Mouse (Mus musculus): ENCODE results near the gene Atp2c2. TPM values are rescaled to one million over a fixed set of nuclear protein-coding genes. Genes with fewer than 3 reads are reported as not detected.

Atp2c2 gene
- total and polyA plus RNA-seq, 3 experiments, result 0.27 to 0.58 TPM; not detected in 1

DNA sequence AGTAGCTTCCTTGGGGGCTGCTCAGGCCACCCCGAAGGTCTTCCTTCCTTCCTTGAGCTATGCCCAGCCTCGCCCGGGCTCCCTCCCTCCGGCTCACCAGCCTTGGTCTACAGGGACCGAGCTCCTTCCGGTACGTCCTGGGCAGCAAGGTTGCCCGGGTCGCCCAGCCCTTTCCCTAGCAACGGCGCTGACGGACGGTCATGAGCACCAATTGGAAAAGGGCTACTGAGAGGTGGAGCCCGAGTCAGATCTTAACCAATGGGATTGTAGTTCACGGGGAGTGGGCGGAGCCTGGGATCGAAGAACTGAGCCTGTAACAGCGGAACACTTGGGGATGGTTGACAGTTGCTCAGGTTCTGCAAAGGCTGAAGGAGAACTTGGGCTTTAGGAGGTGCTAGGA, 78.5 kb downstream of the Atp2c2 start, which contains the start of gene Tldc1:
TSS of gene Tldc1 (minus strand) at position 154 of the 400 bp plus-strand sequence.
- H3K27me3 ChIP-seq (ENCODE audit: control insufficient read depth in 1 of 2, insufficient read depth in 2 of 2, low read length in 2 of 2), result no peaks in the 10 kb centered on the region
- peak within 1 kb of the TSS; percentile 82 for H3K9ac ChIP-seq (ENCODE audit: control insufficient read depth, low read depth, low read length, poor library complexity, severe bottlenecking)
- H3K27ac ChIP-seq (ENCODE audit: control insufficient read depth, low read depth, low read length), result peak within 1 kb of the TSS; percentile 48
- peak within 1 kb of the TSS; percentile 77 to 93 for H3K4me3 ChIP-seq (ENCODE audit: control insufficient read depth in 1 of 2, insufficient read depth in 1 of 2, low read depth in 2 of 2, low read length in 2 of 2)
- H3K36me3 ChIP-seq (ENCODE audit: control insufficient read depth in 1 of 2, insufficient read depth in 2 of 2, low read length in 2 of 2), result peaks cover 0 to 8% of the 10 kb centered on the region in 2 experiments; a peak in 2 of 4 replicates
- peak; percentile 99 for DNase-seq (ENCODE audit: low read depth, low spot score)
- H3K79me2 ChIP-seq (ENCODE audit: control insufficient read depth, insufficient read depth, low read length, poor library complexity), result peaks cover 4% of the 10 kb centered on the region; the same call in 1 of the 2 replicates
- peaks cover 4 to 13% of the 10 kb centered on the region in 2 experiments for H3K4me1 ChIP-seq (ENCODE audit: control insufficient read depth in 1 of 2, insufficient read depth in 2 of 2, low read length in 2 of 2)
- H3K9me3 ChIP-seq (replicated peaks; ENCODE audit: insufficient read depth, low read length), result no peaks in the 10 kb centered on the region
- TF ChIP-seq MAZ (IDR thresholded peaks at IDR 0.05; ENCODE audit: low read depth, low read length), result no peak
- TF ChIP-seq SMC3 (IDR thresholded peaks at IDR 0.05; ENCODE audit: low read depth, low read length), result peak; percentile 22; the same call in 1 of the 2 replicates
- no peak for TF ChIP-seq POLR2AphosphoS5 (IDR thresholded peaks at IDR 0.05; ENCODE audit: borderline replicate concordance, low read depth, low read length)
- peak; percentile 46; the same call in 1 of the 2 replicates for TF ChIP-seq TBP (IDR thresholded peaks at IDR 0.05; ENCODE audit: low read depth, low read length)
- 0 out of 2 replicates have a peak, but pooled peaks have one; percentile 3 for TF ChIP-seq BHLHE40 (IDR thresholded peaks at IDR 0.05; ENCODE audit: borderline replicate concordance, low read depth, low read length)
- no peak for TF ChIP-seq CTCF (IDR thresholded peaks at IDR 0.05 in 2 of 3, conservative IDR thresholded peaks at IDR 0.05 in 1 of 3; ENCODE audit: control insufficient read depth in 1 of 3, insufficient read depth in 1 of 3, low read depth in 2 of 3, low read length in 3 of 3, poor library complexity in 1 of 3, severe bottlenecking in 1 of 3)
- no peak for TF ChIP-seq ZNF384 (IDR thresholded peaks at IDR 0.05; ENCODE audit: low read depth, low read length)
- peak; percentile 56 for TF ChIP-seq USF1 (IDR thresholded peaks at IDR 0.05; ENCODE audit: low read depth, low read length)
- no peak for TF ChIP-seq E2F4 (IDR thresholded peaks at IDR 0.05; ENCODE audit: borderline replicate concordance, low read depth, low read length)
- TF ChIP-seq ETS1 (IDR thresholded peaks at IDR 0.05; ENCODE audit: low read depth, low read length), result no peak
- 0 out of 2 replicates have a peak, but pooled peaks have one; percentile 20 for TF ChIP-seq NRF1 (IDR thresholded peaks at IDR 0.05; ENCODE audit: insufficient read depth, low read depth, low read length, poor library complexity, severe bottlenecking)
- TF ChIP-seq GATA1 (IDR thresholded peaks at IDR 0.05; ENCODE audit: low read depth, low read length), result no peak
- no peak for TF ChIP-seq ZC3H11A (IDR thresholded peaks at IDR 0.05; ENCODE audit: low read depth, low read length)
- TF ChIP-seq RAD21 (IDR thresholded peaks at IDR 0.05; ENCODE audit: low read depth, low read length), result no peak
- no peak for TF ChIP-seq MAFK (IDR thresholded peaks at IDR 0.05; ENCODE audit: borderline replicate concordance, low read depth, low read length)
- no peak for TF ChIP-seq GABPA (IDR thresholded peaks at IDR 0.05; ENCODE audit: low read depth, low read length)
- TF ChIP-seq ZMIZ1 (IDR thresholded peaks at IDR 0.05; ENCODE audit: low read depth, low read length), result peak; percentile 57; the same call in 1 of the 2 replicates
- TF ChIP-seq ZKSCAN1 (IDR thresholded peaks at IDR 0.05; ENCODE audit: low read depth, low read length), result no peak
- TF ChIP-seq ELF1 (IDR thresholded peaks at IDR 0.05; ENCODE audit: low read depth, low read length), result peak; percentile 81
- TF ChIP-seq CHD1 (IDR thresholded peaks at IDR 0.05; ENCODE audit: low read depth, low read length), result no peak
- TF ChIP-seq POLR2AphosphoS2 (IDR thresholded peaks at IDR 0.05; ENCODE audit: low read length), result no peak; the same call in 1 of the 2 replicates
- TF ChIP-seq POLR2A (IDR thresholded peaks at IDR 0.05; ENCODE audit: control insufficient read depth in 1 of 2, insufficient read depth in 1 of 2, low read depth in 1 of 2, low read length in 2 of 2, poor library complexity in 1 of 2), result peak; percentile 72 to 88; a peak in 3 of 4 replicates
- peak; percentile 68 for TF ChIP-seq SIN3A (IDR thresholded peaks at IDR 0.05; ENCODE audit: low read length)
- TF ChIP-seq MXI1 (IDR thresholded peaks at IDR 0.05; ENCODE audit: low read depth, low read length), result peak; percentile 19; the same call in 1 of the 2 replicates
- TF ChIP-seq USF2 (IDR thresholded peaks at IDR 0.05; ENCODE audit: borderline replicate concordance in 1 of 2, insufficient read depth in 1 of 2, low read depth in 1 of 2, low read length in 2 of 2), result no peak
- TF ChIP-seq TCF12 (IDR thresholded peaks at IDR 0.05; ENCODE audit: low read depth, low read length), result no peak; the same call in 1 of the 2 replicates
- TF ChIP-seq HCFC1 (IDR thresholded peaks at IDR 0.05; ENCODE audit: low read depth, low read length), result peak; percentile 69
- no peak for TF ChIP-seq UBTF (IDR thresholded peaks at IDR 0.05; ENCODE audit: borderline replicate concordance, insufficient read depth, low read depth, low read length)
- no peak for TF ChIP-seq MYB (IDR thresholded peaks at IDR 0.05; ENCODE audit: low read depth, low read length)
- TF ChIP-seq MEF2A (IDR thresholded peaks at IDR 0.05; ENCODE audit: extremely low read depth, insufficient replicate concordance, low read depth, low read length, poor library complexity, severe bottlenecking), result no peak
- peak; percentile 77 for TF ChIP-seq NELFE (IDR thresholded peaks at IDR 0.05; ENCODE audit: low read depth, low read length)
- TF ChIP-seq MYC (IDR thresholded peaks at IDR 0.05; ENCODE audit: low read depth, low read length), result no peak
- no peak for TF ChIP-seq TAL1 (IDR thresholded peaks at IDR 0.05; ENCODE audit: low read length)
- TF ChIP-seq EP300 (IDR thresholded peaks at IDR 0.05; ENCODE audit: low read depth in 1 of 2, low read length in 2 of 2), result no peak
- no peak for TF ChIP-seq KAT2A (conservative IDR thresholded peaks at IDR 0.05; ENCODE audit: low read depth, low read length)
- no peak for TF ChIP-seq MAX (IDR thresholded peaks at IDR 0.05; ENCODE audit: low read length)
- no peak for TF ChIP-seq JUND (IDR thresholded peaks at IDR 0.05; ENCODE audit: low read depth, low read length)
